Mouse (Mus musculus): ENCODE measurements at regions not wholly inside any gene's neighbourhood (a gene's known extent, or its start where the extent isn't known, plus 50 kb on each side); places are given as distances from the start of the nearest gene placed in this dataset.

DNA sequence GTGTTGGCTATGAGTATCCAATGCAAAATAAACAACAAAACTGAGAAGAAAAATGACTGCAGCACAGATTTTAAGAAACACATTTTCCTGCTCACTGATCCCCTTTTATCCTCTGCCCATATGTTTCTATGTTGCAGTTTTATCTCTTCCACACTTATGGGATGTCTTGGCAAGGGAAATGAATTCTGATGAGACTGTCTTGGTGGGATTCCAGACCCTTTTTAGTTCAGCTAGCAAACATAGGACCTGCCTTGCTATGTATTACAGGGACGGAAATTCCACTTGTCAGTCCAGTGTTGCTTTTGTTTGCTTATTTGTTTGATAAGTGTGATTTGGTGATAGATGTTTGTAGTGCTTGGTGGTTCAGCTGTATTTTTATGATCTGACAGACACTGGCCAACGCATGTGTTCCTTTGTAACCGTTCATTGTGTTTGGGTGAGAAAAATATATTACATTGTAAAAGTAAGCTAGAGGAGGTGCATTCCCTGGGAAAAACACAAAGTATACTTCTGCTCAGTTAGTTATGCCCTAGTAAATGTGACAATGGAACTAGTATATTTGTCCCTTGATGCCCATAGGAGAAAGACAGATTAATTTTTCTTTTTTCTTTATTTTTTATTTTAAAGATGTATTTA lies 1516.2 kb downstream of the Tbl1xr1 start:
- DNase-seq (ENCODE audit: low read depth), result no peak

DNA sequence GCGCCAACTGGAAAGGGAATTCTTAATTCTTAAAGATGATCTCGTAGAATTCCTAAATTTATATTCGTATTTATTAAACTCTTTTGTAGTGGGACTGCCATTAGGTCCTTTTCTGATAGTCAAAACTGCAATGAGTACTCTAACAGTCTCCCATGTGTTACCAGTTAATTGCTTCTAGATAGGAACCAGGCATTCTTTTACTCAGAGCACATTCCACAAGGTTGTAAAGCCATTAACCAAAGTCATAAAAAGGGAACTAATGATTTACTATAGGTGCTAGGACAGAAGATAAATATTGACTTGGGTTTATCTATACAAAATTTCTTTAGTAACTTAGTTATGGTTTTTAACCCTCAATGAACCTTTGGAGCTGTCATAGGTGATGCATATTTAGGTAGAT lies 1525.0 kb downstream of the Tbl1xr1 start:
- DNase-seq (ENCODE audit: low read depth), result no peak

GRCm38 (mm10) chr3:23610054-23610453 lies 1533.6 kb downstream of the Tbl1xr1 start:
- no peak for DNase-seq (ENCODE audit: low read depth)

DNA sequence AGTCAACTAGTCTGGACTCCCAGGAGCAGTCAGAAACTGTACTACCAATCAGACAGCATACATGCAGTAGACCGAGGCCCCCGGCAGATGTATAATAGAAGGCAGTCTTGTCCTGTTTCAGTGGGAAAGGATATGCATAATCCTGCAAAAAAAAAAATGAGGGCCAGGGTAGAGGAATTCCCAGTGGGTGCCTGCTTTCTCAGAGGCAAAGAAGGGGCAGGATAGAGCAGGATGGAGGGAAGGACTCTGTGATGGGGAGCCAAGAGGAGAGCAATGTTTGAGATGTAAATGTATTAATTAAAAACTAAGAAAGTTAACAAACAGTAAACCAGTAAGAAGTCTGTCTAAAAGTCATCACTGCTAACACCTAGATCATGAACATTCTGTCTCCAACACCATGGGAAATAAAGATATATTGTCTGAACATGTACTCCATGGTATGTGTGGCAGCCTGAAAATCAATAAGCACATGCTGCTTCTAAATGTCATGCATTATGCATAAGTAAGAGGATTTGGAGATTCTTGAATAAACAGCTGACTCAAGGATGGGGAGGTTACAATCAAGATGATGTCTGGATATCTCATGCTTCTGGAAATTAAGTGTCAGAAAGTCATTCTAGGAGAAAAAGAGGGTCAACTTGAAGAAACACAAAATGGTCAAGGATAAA lies 1485.3 kb downstream of the Naaladl2 start:
- no peak for DNase-seq (ENCODE audit: low read depth)

DNA sequence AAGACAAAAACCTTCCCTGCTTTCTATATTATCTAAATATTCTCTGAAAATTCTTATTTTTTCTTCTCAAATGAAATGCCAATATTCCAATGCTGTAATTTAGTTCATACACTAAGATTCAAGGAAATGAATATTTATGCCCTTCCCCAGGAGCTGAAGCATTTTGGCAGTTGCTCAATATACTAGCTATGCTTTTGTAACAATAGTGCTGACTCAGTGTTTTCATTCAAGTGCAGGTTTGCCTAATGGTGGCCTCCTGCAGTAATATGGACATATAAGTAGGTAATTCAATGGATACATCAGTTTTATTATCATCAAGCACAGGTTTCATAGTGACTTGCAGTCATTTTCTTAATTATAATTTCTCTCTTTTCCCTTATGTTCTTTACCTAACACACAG lies 1437.3 kb downstream of the Naaladl2 start:
- DNase-seq (ENCODE audit: low read depth), result no peak
